Mouse (Mus musculus) right cerebral cortex, adult 2 months (tissue): Measurements from ENCODE around the gene Mras.

ENCODE experiments used
- DNase-seq, 2 experiments: peaks; one replicate each; pipeline ENCODE4 v3.0.0; 2021 to 2022; ENCODE audit warnings: low spot score in 2 of 2

The Mras gene

DNA sequence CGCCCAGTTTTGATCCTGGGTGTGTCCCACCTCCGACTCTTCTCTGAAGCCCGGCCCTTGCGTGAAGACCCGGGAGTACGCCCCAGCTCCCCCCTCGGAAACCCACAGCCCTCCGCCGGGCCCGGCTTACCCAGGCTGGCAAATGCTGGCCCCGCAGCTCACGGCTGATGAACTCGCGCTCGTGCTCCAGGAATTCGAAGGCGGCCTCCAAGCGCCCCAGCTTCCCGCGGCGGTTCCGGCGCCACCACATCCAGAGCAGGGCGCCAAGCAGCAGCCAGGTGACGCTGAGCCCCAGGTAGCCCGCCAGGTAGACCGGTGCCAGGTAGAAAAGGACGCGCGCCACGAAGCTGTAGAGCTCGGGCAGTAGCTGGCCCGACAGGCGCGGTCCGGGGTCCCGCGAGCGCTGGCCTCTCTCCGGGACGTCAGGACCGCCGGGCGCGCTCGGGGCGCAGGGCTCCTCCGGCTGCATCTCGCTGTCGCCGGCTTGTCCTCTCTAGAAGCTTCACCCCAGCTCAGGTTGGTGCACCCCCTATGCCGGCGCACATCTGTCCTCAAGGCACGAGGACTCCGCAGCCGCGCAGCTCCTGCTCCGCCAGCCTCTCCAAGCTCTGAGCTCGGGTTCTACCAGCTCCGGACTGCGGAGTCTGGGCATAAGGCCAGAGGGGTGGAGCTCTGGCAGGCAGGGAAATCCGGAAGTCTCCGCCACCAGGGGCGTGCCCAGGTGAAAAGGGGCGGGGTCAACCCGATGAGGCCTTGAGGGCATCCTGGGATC, 79.1 kb downstream of the Mras start, which contains the start of gene Esyt3:
TSS of gene Esyt3 (minus strand) at position 637 of the 772 bp plus-strand sequence.
- DNase-seq = no peak

DNA sequence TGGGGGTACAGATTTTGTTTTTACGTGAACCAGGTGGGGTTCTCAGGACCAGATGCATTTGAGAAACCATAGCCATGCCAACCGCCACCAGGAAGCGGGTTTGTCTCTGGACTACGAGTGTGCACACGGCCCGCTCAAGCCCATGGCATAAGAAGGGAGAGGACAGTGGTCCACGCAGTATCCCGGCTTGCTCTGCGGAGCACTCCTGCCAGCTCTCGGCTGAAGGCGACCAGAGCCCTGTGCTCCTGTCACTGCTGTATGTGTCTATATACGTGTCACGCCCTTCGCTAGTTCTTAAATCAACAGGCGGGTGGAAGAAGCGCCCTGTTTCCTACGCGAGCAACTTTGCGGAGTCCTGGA, 79.6 kb downstream of the Mras start:
- no peak for DNase-seq

DNA sequence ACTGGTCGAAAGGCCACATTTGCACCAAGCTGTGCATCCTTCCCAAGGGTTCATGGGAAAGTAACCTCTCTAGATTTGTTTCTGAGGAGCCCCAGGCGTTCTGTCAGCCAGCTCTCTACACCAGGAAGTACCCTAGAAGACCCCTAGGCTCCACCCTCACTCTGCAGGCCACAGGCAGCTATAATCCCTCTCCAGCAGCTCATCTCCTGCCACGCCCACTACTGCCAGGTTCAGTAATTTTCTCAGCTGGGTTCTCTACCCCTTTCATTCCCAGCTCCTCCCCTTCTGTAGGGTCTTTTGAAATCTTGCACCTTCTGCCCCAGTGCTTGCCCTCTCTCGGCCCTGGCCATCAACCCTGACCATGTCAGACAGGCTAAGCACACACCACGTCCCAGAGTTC, 81.2 kb downstream of the Mras start:
- DNase-seq = no peak

DNA sequence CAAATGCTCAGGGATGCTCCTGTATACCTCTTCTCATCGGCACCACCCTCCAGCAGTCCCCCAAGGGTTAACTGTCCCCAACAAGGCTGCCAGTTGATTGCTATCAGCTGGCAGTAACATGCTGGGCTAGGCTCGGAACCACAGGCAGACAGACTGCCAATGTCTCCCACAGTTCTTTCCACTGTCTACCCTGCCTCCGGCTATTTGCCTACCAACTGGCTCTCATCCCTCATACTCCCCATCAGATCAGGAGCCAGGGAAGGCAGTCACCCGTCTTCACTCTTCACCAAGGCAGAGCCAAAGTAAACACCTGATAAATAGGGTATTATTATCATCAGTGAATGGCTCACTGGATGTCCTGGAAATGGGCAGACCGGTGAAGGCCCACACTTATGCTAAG, 82.4 kb downstream of the Mras start:
- DNase-seq = no peak

DNA sequence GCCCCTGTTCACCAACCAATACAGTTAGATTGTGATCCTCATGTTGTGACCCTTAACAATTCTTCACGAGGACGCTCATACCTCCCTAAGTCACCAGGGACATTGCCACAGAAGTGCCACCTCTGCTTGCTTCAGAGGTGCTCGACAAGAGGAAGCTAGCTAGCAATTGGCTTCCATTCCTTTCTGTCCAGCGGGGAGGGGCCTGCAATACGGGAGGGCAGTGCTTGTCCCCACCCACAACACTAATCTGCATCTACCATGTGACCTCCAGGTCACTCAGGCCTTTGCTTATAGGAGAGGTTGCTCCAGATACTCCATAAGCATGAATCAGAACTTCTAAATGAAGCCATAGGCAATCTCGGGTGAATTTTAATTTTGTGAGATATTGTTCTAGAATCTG, 83.8 kb downstream of the Mras start:
- DNase-seq = no peak

DNA sequence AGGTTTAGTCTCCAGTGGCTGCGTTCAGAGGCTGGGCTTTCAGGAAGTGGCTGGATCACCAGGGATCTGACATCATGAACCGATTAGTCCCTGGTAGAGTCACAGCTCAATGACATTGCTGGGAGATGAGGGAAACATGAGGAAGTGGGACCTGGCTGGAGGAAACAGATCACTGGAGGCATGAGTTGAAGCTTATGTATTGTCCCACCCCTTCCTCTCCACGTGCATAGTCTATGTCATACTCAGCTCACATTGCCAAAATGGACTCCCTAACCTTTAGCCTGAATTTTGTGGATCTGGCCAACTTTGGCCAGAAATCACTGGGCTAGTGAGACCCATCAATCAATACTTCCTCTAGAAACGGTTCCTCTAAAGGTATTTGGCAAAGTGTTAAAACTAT, 84.2 kb downstream of the Mras start:
- DNase-seq = no peak

DNA sequence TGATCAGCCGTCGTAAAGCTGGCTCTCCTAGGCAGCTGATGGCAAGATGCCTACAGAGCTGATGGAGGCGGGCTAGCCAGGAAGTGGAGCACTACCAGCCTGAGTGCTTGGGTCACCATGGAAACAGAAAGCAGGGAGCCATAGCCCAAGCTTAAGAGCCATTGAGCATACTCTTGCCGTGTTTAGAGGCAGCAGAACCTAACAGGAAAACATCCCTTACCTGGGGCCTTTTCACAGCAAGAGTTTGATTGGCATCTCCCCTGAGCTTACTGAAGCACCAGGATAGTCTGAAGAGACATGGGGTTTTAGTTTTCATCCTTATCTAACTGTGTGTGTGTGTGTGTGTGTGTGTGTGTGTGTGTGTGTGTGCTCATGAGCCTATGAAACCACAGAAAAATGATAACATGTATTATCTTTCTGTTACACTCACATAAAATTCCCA, 91.8 kb downstream of the Mras start:
- peak; percentile 68 to 75 for DNase-seq

DNA sequence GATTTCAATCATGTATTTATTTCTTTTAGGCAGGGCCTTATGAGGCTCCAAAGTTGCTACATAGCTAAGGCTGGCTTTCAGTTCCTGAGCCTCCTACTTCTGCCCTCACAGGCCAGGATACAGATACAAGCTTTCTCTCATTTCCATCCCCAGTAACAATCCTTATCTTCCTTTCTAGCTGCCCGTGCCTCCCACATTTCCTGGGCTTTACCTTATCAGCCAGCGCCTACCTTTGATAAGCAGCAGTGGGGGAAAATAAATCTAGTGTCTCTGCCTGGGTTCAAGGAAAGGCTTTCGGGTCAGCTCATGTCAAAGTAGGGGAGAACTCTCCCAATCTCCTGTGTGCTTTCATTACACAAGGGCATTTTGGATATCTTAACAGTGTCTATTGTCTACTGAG, 95.6 kb downstream of the Mras start:
- DNase-seq = no peak

DNA sequence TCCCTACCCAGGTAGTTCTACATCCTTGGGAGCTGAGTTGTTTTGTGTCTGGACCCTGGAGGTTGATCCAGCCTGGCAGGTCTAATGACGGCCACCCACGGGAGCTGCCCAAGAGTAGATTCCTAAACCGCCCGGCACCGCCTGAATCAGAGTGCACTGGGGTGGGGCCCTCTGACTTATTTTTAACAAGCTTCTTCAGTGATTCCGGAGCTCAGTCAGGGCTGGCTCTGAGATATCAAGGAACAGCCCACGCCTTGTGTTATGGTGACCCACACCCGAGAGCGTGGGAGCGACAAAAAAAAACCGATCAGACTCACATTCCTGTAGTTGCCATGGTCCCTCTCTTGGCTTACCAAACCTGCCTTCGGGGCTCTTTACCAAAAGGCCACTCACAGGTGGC, 97.1 kb downstream of the Mras start:
- no peak for DNase-seq

DNA sequence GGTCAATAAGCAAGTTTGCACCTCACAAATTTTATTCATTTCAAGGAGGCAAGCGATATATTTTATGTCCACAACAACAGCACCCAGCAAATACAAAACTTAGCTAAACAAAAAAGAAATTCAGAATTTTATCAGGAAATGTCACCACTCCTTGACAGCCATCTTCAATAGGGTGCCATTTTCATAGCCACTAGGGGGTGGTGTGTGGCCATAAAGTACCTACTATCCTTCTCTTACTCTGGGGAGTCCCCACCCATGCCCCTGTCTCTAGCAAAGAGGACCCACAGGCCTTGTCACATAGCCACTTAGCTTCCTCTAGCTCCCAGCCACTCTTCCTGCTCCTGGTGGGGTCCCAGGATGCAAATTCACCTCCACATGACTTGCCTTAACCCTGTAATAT, 98.0 kb downstream of the Mras start:
- DNase-seq = no peak

DNA sequence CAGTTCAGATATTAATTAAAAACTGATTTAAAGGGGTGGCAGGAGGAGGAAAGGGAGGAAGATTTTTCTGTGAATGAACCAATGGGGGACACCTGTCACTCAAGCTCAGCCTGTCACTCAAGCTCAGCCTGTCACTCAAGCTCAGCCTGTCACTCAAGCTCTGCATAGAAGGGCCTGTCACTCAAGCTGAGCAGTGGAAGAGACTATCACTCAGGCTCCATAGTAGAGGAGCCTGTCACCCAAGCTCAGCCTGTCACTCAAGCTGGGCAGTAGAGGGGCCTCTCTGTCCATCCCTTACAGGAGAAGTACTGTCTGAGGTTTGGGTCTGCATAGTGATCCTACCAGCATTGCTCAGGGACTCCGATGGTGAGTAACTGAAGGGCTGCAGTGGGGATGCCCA, 98.9 kb downstream of the Mras start:
- DNase-seq = no peak

DNA sequence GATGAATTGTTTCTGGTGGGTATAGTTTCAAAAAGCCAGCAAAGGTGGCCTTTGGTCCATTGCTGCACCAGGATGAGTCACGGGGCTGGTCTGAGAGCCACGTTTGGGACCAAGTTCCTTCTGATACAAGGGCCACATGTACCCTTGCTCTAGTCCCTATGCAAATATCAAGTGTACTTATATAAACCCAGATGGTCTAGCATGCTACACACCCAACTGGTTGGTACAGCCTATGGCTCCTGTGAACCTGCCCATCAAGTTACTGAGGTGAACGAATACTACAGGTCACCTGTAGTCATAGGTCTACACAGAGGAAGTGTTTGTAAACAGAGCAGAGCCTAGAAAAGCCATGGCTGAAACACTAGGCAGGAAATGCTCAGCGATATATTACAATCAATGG, 100.6 kb downstream of the Mras start:
- no peak for DNase-seq
